Mouse (Mus musculus): ENCODE measurements around the gene Adgrd1.
"Not testable (repeated sequence)": the region's sequence is repeated elsewhere in the genome, so short reads cannot be mapped to it uniquely, and the experiment has no call there.

Adgrd1 gene

DNA sequence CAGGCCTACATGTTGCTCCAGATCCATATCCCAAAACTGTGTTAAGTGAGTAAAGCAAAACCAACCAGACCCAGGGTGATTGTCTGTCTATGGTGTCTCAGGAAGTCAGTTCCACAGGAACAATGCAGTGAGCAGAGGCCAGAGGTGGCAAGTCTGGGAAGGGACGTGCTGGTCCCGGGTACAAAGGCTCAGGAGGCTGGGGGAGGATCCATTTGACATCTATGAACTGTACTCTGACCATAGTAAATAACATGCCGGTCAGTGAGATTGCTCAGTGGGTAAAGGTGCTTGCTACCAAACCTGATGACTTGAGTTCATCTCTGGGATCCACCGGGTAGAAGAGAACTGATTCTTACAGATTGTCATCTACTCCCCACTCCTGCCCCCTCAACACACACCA, 3.4 kb upstream of the Adgrd1 start:
- no peak for DNase-seq (ENCODE audit: low spot score in 2 of 2)

- no peak for DNase-seq (ENCODE audit: low spot score in 2 of 2)
Measured at GRCm38 (mm10) chr5:129094236-129094635, 2.3 kb upstream of the Adgrd1 start.

DNA sequence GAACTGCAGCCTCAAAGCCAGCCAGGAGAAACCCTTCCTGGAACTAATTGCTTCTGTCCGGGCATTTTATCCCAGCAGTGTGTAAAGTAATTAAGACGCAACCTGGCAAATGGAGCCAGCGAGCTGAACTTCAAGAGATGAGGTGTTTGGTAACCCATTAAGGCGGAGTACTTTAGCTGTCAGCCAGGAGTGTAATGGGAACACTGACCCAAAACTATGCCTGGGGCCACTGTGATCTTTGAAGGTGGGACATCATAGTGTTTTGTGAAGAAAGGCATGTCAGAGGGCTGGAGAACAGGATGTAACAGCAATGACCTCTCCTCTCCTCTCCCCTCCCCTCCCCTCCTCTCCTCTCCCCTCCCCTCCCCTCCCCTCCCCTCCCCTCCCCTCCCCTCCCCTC, 7.5 kb downstream of the Adgrd1 start:
- DNase-seq (ENCODE audit: low spot score in 2 of 2), result no peak

DNA sequence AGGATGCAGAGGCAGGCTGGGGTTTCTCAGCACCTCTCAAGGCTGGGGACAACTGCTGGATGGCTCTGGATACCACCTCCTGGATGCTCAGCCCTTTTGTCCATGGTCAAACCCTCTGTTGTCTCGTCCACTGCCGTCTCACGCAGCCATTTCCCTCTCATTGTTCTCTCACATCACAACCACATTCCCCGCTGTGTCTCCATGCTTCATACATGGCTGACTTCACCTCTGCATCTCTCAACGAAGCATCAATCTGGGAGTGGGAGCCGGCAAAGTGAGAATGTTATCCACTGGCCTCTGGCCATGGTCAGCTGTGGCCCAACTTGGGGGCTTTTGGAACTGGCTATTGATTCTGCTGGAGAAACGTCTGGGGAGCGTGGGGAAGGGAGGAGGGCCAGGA, 15.2 kb downstream of the Adgrd1 start:
- DNase-seq (ENCODE audit: low spot score in 2 of 2), result no peak

GRCm38 (mm10) chr5:129113741-129114476, 17.4 kb downstream of the Adgrd1 start:
- no peak for DNase-seq (ENCODE audit: low spot score in 2 of 2)

GRCm38 (mm10) chr5:129116299-129116698, 19.7 kb downstream of the Adgrd1 start:
- DNase-seq (ENCODE audit: low spot score in 2 of 2), result no peak

- DNase-seq (ENCODE audit: low spot score in 2 of 2), result no peak
Measured at GRCm38 (mm10) chr5:129117593-129118113, 21.1 kb downstream of the Adgrd1 start.

DNA sequence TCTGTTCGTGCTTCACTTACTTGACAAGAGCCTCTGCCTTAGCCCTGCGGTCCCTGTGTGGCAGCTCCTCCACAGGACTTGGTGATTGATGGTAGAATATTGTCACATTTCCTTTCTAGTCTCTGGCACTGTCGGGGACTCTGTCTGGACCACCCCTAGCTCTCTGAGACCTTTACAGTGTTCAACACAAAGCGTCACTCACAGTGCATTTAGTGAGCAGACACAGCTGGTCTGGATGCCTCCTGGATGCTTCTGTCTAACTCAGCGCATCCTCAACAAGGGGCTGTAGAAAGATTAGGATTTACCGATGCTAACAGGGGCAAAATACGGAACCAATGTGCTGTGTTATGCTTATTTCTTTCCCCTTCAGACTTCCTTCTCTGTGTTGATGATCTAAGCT, 22.0 kb downstream of the Adgrd1 start:
- no peak for DNase-seq (ENCODE audit: low spot score in 2 of 2)

- no peak for DNase-seq (ENCODE audit: low spot score in 2 of 2)
Measured at GRCm38 (mm10) chr5:129119146-129119545, 22.6 kb downstream of the Adgrd1 start.

- DNase-seq (ENCODE audit: low spot score in 2 of 2), result no peak
Measured at GRCm38 (mm10) chr5:129121654-129122285, 25.2 kb downstream of the Adgrd1 start.

GRCm38 (mm10) chr5:129122491-129122890, 25.9 kb downstream of the Adgrd1 start:
- no peak for DNase-seq (ENCODE audit: low spot score in 2 of 2)

GRCm38 (mm10) chr5:129124070-129124828, 27.7 kb downstream of the Adgrd1 start:
- DNase-seq (ENCODE audit: low spot score in 2 of 2), result no peak

GRCm38 (mm10) chr5:129128310-129128709, 31.8 kb downstream of the Adgrd1 start:
- DNase-seq (ENCODE audit: low spot score in 2 of 2), result not testable (repeated sequence)

- DNase-seq (ENCODE audit: low spot score in 2 of 2), result no peak
Measured at GRCm38 (mm10) chr5:129130301-129130700, 33.8 kb downstream of the Adgrd1 start.

- DNase-seq (ENCODE audit: low spot score in 2 of 2), result no peak
Measured at GRCm38 (mm10) chr5:129137405-129137804, 40.9 kb downstream of the Adgrd1 start.

DNA sequence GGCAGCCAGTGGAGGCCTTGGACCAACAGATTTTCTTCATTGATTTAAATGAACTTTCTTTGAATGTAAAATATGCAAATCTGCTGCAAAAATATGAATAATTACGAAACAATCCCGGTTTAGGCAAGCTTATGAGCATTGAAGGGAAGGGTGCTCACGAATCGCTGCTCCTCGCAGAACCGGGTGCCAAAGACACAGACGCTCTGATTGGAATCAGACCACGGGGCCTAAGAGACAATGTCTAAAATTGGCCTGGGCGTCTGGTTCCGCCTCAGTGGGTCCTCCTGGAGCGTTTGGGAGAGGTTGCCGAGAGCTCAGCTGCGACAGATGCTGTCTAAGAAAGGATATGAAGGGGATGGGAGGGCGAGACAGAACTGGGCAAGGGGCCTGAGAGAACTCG, 42.0 kb downstream of the Adgrd1 start:
- no peak for DNase-seq (ENCODE audit: low spot score in 2 of 2)

DNA sequence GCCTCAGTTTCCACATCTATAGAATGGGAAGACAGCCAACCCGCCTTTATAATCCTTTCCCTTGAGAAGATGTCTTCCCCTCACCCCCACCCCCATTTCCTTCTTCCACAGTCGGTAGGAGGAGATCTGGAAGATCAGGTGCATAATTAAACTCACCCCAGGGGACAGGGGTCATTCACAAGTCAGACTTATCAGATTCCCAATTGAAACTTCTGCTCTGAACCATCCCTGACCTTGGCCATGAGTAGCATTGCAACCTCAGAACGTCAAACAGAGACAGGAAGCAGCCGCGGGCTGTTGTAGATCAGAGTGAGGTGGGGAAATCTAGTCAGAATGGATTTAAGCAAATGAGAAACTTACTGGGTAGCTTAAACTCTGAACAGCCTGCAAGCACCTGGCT, 46.3 kb downstream of the Adgrd1 start:
- no peak for DNase-seq (ENCODE audit: low spot score in 2 of 2)

GRCm38 (mm10) chr5:129145307-129145935, 48.9 kb downstream of the Adgrd1 start:
- no peak for DNase-seq (ENCODE audit: low spot score in 2 of 2)

GRCm38 (mm10) chr5:129146892-129147509, 50.5 kb downstream of the Adgrd1 start:
- no peak for DNase-seq (ENCODE audit: low spot score in 2 of 2)

- no peak for DNase-seq (ENCODE audit: low spot score in 2 of 2)
Measured at GRCm38 (mm10) chr5:129148485-129148884, 51.9 kb downstream of the Adgrd1 start.

GRCm38 (mm10) chr5:129155023-129155901, 58.7 kb downstream of the Adgrd1 start:
- no peak for DNase-seq (ENCODE audit: low spot score in 2 of 2)

All from spleen, postnatal 10 days (tissue).